Mouse (Mus musculus): ENCODE data around the gene Srl. TPM values are rescaled to one million over a fixed set of nuclear protein-coding genes. Genes with fewer than 3 reads are reported as not detected.

The Srl gene
- polyA plus RNA-seq, 1 experiment, result 0.53 TPM

DNA sequence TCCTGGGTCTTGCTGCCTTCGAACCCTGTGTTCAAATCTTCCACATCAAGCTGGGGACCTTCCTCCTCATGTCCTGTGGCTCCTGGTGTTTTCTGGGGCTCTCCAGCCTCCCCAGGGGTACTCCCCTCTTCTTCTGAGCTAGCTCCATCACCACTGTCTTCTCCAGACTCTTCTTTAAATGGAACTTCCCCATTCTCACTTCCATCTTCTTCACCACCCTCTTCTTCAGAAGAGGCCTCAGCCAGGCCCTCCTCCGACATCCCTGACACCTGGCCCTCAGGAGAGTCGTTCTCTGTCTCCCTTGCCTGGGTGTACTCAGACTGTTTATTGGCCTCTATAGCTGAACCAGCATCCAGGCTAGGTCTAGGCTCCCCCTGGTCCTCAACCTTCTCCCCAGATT, 45.1 kb downstream of the Srl start:
- Histone ChIP-seq H3K36me3 (ENCODE audit: control insufficient read depth, insufficient read depth, low read length) (no peaks in the 10 kb centered on the region), H3K4me1 (ENCODE audit: control insufficient read depth, insufficient read depth, insufficient read length) (peaks cover 8% of the 10 kb centered on the region; the same call in 1 of the 2 replicates), H3K27me3 (ENCODE audit: control insufficient read depth, insufficient read depth, low read length) (no peaks in the 10 kb centered on the region), H3K4me3 (ENCODE audit: extremely low read depth, insufficient read depth, insufficient read length) (no peak overlapping the region), H3K27ac (ENCODE audit: insufficient read depth, low read length) (no peak overlapping the region)
- no peak for TF ChIP-seq POLR2A (IDR thresholded peaks at IDR 0.05; ENCODE audit: low read depth, low read length)
- no peak for TF ChIP-seq CTCF (IDR thresholded peaks at IDR 0.05; ENCODE audit: extremely low read depth, insufficient read depth, insufficient read length, insufficient replicate concordance)
- no peak for DNase-seq (ENCODE audit: low read depth in 1 of 2, low spot score in 2 of 2)
- WGBS, result 61% methylated on average over 3 of the region's 3 CpGs

- Histone ChIP-seq H3K27ac (ENCODE audit: insufficient read depth, low read length) (no peak overlapping the region), H3K36me3 (ENCODE audit: control insufficient read depth, insufficient read depth, low read length) (no peaks in the 10 kb centered on the region), H3K4me3 (ENCODE audit: extremely low read depth, insufficient read depth, insufficient read length) (no peak overlapping the region), H3K27me3 (ENCODE audit: control insufficient read depth, insufficient read depth, low read length) (no peaks in the 10 kb centered on the region), H3K4me1 (ENCODE audit: control insufficient read depth, insufficient read depth, insufficient read length) (peaks cover 6% of the 10 kb centered on the region; the same call in 1 of the 2 replicates)
- TF ChIP-seq POLR2A (IDR thresholded peaks at IDR 0.05; ENCODE audit: low read depth, low read length), result no peak
- no peak for TF ChIP-seq CTCF (IDR thresholded peaks at IDR 0.05; ENCODE audit: extremely low read depth, insufficient read depth, insufficient read length, insufficient replicate concordance)
- peak in 1 of 2 experiments; percentile 29 for DNase-seq (ENCODE audit: low read depth in 1 of 2, low spot score in 2 of 2)
- 85% methylated on average over 5 of the region's 5 CpGs for WGBS
Observed at GRCm38 (mm10) chr16:4495861-4496260, 45.8 kb downstream of the Srl start.

DNA sequence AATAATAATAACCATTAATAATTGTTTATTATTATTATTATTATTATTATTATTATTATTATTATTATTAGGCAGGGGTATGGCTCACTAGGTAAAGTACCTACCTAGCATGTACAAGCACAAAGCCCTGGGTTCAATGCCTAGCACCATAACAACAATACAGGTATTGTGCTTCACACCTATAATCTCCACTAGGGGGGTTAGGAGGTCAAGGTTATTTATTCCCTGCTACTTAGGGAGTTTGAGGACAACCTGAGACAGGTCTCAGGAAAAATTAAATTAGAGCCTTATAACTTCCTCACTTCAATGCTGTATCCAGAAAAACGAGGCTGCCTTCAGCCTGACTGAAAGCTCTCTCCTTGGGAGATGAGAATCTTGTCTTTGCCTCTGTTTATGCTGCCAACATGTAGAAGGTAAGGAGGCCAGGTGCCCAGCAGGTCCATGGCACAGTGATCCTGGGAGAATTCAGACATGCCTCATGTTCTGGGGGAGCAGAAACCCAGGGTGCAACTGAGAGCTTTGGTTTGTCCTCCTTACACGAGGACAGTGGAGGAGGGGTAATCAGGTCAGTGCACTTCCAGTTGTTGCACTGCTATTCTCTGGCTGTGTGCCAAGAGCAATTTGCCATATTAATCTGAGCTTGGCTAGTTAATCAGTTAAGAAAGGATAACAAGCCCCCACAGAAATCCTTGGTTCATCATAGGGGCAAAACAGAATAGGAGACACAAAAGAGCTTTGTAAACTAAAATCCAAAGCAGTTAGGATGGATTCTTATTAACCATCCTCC, 48.6 kb downstream of the Srl start:
- 71% methylated on average over 2 of the region's 2 CpGs for WGBS
- TF ChIP-seq POLR2A (IDR thresholded peaks at IDR 0.05; ENCODE audit: low read depth, low read length), result no peak
- no peak for TF ChIP-seq CTCF (IDR thresholded peaks at IDR 0.05; ENCODE audit: extremely low read depth, insufficient read depth, insufficient read length, insufficient replicate concordance)

DNA sequence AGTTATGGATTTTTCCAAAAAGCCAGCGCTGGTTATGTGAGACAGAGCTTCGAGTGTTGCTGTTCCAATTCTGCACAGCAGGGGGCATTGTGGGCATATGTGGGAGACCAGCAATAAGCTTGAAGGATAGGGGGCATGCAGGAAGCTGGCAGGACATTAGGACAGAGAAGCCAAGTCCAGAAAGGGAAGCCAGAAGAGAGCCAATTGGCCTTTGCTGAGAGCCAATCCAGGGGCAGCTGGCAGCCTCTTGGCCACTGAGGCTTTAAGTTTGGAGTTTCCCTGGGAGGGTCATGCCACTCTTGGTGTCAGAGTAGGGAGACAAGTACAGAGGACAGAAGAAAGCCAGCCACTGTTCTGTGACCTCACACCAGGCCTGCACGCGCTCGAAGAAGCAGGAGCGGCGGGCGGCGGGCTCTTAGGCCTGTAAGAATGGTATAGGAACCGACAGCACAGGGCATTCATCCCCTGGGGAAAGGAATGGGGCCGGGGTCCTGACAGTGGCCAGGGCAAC, 52.4 kb downstream of the Srl start:
- Histone ChIP-seq H3K27me3 (ENCODE audit: control insufficient read depth, insufficient read depth, low read length) (no peaks in the 10 kb centered on the region), H3K27ac (ENCODE audit: insufficient read depth, low read length) (no peak overlapping the region), H3K36me3 (ENCODE audit: control insufficient read depth, insufficient read depth, low read length) (no peaks in the 10 kb centered on the region), H3K4me1 (ENCODE audit: control insufficient read depth, insufficient read depth, insufficient read length) (no peaks in the 10 kb centered on the region), H3K4me3 (ENCODE audit: extremely low read depth, insufficient read depth, insufficient read length) (no peak overlapping the region)
- 69% methylated on average over 11 of the region's 11 CpGs for WGBS
- peak; percentile 55 to 80 for DNase-seq (ENCODE audit: low read depth in 1 of 2, low spot score in 2 of 2)
- TF ChIP-seq CTCF (IDR thresholded peaks at IDR 0.05; ENCODE audit: extremely low read depth, insufficient read depth, insufficient read length, insufficient replicate concordance) (peak; percentile 79; the same call in 1 of the 2 replicates), POLR2A (IDR thresholded peaks at IDR 0.05; ENCODE audit: low read depth, low read length) (no peak)

More for the DNA sequence above, 48.6 kb downstream of the Srl start:
- Histone ChIP-seq H3K27me3 (ENCODE audit: control insufficient read depth, insufficient read depth, low read length) (no peaks in the 10 kb centered on the region), H3K36me3 (ENCODE audit: control insufficient read depth, insufficient read depth, low read length) (no peaks in the 10 kb centered on the region), H3K4me3 (ENCODE audit: extremely low read depth, insufficient read depth, insufficient read length) (no peak overlapping the region), H3K27ac (ENCODE audit: insufficient read depth, low read length) (no peak overlapping the region), H3K4me1 (ENCODE audit: control insufficient read depth, insufficient read depth, insufficient read length) (no peaks in the 10 kb centered on the region)
- no peak for DNase-seq (ENCODE audit: low read depth in 1 of 2, low spot score in 2 of 2)

- H3K4me1 ChIP-seq (ENCODE audit: control insufficient read depth, insufficient read depth, insufficient read length), result no peaks in the 10 kb centered on the region
- DNase-seq (ENCODE audit: low read depth in 1 of 2, low spot score in 2 of 2), result no peak
- H3K27me3 ChIP-seq (ENCODE audit: control insufficient read depth, insufficient read depth, low read length), result no peaks in the 10 kb centered on the region
- WGBS, result 92% methylated on average over 5 of the region's 5 CpGs
- TF ChIP-seq POLR2A (IDR thresholded peaks at IDR 0.05; ENCODE audit: low read depth, low read length), result no peak
- no peak for TF ChIP-seq CTCF (IDR thresholded peaks at IDR 0.05; ENCODE audit: extremely low read depth, insufficient read depth, insufficient read length, insufficient replicate concordance)
- H3K27ac ChIP-seq (ENCODE audit: insufficient read depth, low read length), result no peak overlapping the region
- H3K36me3 ChIP-seq (ENCODE audit: control insufficient read depth, insufficient read depth, low read length), result no peaks in the 10 kb centered on the region
- no peak overlapping the region for H3K4me3 ChIP-seq (ENCODE audit: extremely low read depth, insufficient read depth, insufficient read length)
Observed at GRCm38 (mm10) chr16:4480616-4481265, 60.9 kb downstream of the Srl start.

DNA sequence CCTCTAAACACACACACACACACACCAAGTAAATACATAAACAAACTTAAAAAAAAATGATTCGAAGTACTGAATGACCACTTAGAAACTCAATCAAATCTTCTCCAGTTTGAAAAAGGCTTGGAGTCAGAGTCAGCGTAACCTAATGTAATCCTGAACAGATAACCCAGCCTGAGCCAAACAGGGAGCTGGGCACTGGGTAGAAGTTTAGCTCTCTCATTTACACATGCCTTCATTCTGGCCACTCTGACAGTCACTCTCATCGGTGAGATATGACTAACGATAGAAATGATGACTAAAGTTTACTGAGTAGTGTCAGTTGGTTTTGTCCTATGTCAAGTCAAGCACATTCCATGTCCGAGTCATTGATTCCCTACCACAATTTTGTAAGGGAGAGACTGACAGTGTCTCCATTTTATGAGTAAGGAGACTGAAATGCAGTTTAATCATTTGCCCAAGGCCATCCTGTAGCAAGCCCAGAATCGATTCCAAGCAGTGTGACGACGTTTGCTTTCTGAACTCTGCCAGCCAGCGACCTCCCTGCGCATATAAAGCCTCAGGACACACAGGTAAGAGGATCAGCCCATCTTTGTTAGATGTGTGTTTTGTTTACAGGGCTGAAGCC, 63.9 kb downstream of the Srl start:
- Histone ChIP-seq H3K27ac (ENCODE audit: insufficient read depth, low read length) (no peak overlapping the region), H3K4me3 (ENCODE audit: extremely low read depth, insufficient read depth, insufficient read length) (no peak overlapping the region), H3K36me3 (ENCODE audit: control insufficient read depth, insufficient read depth, low read length) (no peaks in the 10 kb centered on the region), H3K27me3 (ENCODE audit: control insufficient read depth, insufficient read depth, low read length) (no peaks in the 10 kb centered on the region), H3K4me1 (ENCODE audit: control insufficient read depth, insufficient read depth, insufficient read length) (peaks cover 5% of the 10 kb centered on the region; the same call in 1 of the 2 replicates)
- no peak for TF ChIP-seq POLR2A (IDR thresholded peaks at IDR 0.05; ENCODE audit: low read depth, low read length)
- TF ChIP-seq CTCF (IDR thresholded peaks at IDR 0.05; ENCODE audit: extremely low read depth, insufficient read depth, insufficient read length, insufficient replicate concordance), result no peak
- DNase-seq (ENCODE audit: low read depth in 1 of 2, low spot score in 2 of 2), result no peak
- 91% methylated on average over 10 of the region's 10 CpGs for WGBS
